Mouse (Mus musculus) lung, postnatal 36 days (tissue): ENCODE data around the gene Olfr653.
A peak's percentile ranks its signal among the peaks of the same experiment; 100 is the strongest.

Source experiments
- DNase-seq: peaks from one replicate; pipeline ENCODE4 v3.0.0; 2022; ENCODE audit warnings: mixed read lengths

The Olfr653 gene

GRCm38 (mm10) chr7:104577014-104577413 lies at the start of gene Olfr653:
Gene Olfr653 (plus strand): TSS chr7:104577314.
- DNase-seq, result no peak

- no peak for DNase-seq
Observed at GRCm38 (mm10) chr7:104549833-104550232, 27.3 kb upstream of the Olfr653 start, which contains the start of gene Olfr651. Gene Olfr651 (plus strand): TSS chr7:104550133.

GRCm38 (mm10) chr7:104552700-104553099 lies 24.4 kb upstream of the Olfr653 start:
- DNase-seq, result no peak

GRCm38 (mm10) chr7:104560601-104561000 lies 16.5 kb upstream of the Olfr653 start, which contains the start of gene Olfr652:
Gene Olfr652 (plus strand): TSS chr7:104560901.
- no peak for DNase-seq

GRCm38 (mm10) chr7:104580846-104581245 lies 3.7 kb downstream of the Olfr653 start:
- no peak for DNase-seq

- DNase-seq, result no peak
Observed at GRCm38 (mm10) chr7:104581429-104581828, 4.3 kb downstream of the Olfr653 start.

- DNase-seq, result no peak
Observed at GRCm38 (mm10) chr7:104586725-104587124, 9.6 kb downstream of the Olfr653 start, which contains the start of gene Olfr654. Gene Olfr654 (plus strand): TSS chr7:104587025.

GRCm38 (mm10) chr7:104588274-104588673 lies 11.2 kb downstream of the Olfr653 start:
- DNase-seq, result no peak

GRCm38 (mm10) chr7:104601679-104602078 lies 24.6 kb downstream of the Olfr653 start, which contains the start of gene Olfr655:
Gene Olfr655 (minus strand): TSS chr7:104601779.
- no peak for DNase-seq

- peak; percentile 53 for DNase-seq
Observed at GRCm38 (mm10) chr7:104603173-104603572, 26.1 kb downstream of the Olfr653 start.

GRCm38 (mm10) chr7:104604727-104605126 lies 27.6 kb downstream of the Olfr653 start:
- no peak for DNase-seq

- no peak for DNase-seq
Observed at GRCm38 (mm10) chr7:104613655-104614054, 36.5 kb downstream of the Olfr653 start, which contains the start of gene Olfr656. Gene Olfr656 (plus strand): TSS chr7:104613955.

- no peak for DNase-seq
Observed at GRCm38 (mm10) chr7:104624494-104624893, 47.4 kb downstream of the Olfr653 start, which contains the start of gene Olfr657. Gene Olfr657 (plus strand): TSS chr7:104624794.
